Mouse (Mus musculus) testis, adult 2 months (tissue): ENCODE data around the gene Olfr490.

ENCODE experiments used
- CTCF ChIP-seq: fragments of 200-500 bp; IDR thresholded peaks from 2 replicates; pipeline ENCODE4 v1.5.1; 2012; ENCODE audit warnings: low read depth, mild to moderate bottlenecking, inconsistent platforms, low read length, moderate library complexity; ENCODE audit not compliant: control insufficient read depth, insufficient read depth, insufficient replicate concordance
- POLR2A ChIP-seq: fragments of 200-500 bp; IDR thresholded peaks from 2 replicates; pipeline ENCODE4 v1.6.1; 2012; ENCODE audit warnings: low read depth, mild to moderate bottlenecking, inconsistent platforms, low read length, moderate library complexity; ENCODE audit not compliant: control insufficient read depth

GRCm38 (mm10) chr7:108288834-108289233 is at the start of gene Olfr490:
- TF ChIP-seq POLR2A, result no peak
- TF ChIP-seq CTCF, result no peak
